Mouse (Mus musculus) right cerebral cortex, postnatal 10 days (tissue): ENCODE measurements at regions not wholly inside any gene's neighbourhood (a gene's known extent, or its start where the extent isn't known, plus 50 kb on each side); places are given as distances from the start of the nearest gene placed in this dataset.

Source experiments
- DNase-seq, 2 experiments: peaks; one replicate each; pipeline ENCODE4 v3.0.0; 2021; ENCODE audit warnings: low spot score in 2 of 2

DNA sequence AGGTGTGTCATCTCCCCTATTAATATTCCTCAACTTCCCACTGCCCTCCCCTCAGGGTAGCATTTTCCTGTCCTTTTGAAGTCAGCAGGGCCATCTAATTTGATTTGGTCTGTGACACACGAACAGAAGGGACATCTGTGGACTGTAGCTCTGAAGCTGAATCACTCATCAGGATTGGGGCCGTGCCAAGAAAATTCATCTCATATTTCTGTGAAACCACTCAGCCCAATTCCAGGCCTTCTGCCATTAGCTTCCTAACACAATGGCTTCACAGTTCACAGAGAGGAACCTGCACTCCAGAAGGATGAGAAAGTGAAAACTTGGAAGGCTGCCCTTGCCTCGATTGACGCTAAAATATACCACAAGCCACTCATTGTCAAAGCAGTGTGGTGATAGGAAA is 86.1 kb downstream of the Abhd5 start:
- DNase-seq, result peak; percentile 53 to 57

- no peak for DNase-seq
These were observed 95.1 kb downstream of the Abhd5 start for GRCm38 (mm10) chr9:122446387-122447105.

DNA sequence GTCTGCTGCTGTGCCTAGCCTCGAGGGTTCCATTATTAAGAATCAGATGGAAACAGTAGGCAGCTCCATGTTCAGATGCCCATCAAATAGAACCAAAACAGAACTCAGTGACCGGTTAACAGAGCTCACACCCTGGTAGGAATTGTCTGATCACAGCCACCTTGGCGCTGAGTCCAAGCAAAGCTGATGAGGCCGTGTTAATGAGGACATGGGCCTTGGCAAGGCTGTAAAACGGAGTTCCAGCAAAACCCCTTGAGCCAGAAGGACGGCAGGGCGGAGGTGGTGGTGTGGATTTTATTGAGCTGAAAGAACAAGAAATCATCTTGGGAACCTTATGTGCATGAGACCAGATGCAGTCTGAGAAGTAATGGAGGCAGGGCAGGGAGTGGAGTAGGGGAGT is 96.2 kb downstream of the Abhd5 start:
- no peak for DNase-seq

DNA sequence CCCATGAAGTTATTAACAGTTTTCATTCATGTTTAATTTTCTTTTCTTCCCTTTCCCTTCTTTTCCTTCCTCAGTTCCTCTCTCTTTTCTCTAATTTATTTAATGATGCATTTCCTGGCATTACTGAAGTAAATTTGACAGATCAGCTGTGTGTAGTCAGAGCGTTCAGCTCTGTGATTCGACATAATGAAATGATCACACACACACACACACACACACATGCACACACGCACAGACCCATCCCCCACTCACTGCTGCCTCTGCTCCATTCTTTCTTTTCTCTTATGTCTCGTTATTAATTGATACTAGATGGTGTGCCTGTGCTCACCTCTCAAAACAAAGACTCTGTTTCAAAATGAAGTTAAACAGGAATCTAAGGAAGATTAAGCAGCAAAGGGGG is 96.9 kb downstream of the Abhd5 start:
- no peak for DNase-seq

DNA sequence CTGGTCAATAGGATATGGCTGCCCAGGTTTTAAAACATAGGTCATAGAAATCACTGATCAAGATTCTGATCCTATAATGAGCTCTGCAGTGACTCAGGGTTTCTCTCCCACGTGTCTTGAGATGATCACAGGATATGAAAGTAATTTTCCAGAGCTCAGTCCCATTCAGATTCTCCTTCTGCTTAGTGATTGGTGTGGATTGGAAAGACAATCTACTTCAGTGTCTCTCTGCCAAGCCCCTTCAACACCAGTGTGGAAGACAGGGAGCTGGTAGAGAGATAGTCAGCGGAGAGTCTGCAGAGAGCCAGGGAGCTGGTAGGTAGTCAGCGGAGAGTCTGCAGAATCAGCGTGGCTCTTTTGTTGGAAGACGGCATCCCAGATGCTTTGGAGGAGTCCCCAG is 99.1 kb downstream of the Abhd5 start:
- no peak for DNase-seq

GRCm38 (mm10) chr9:122455301-122455700 is 103.9 kb downstream of the Abhd5 start:
- DNase-seq, result peak; percentile 38 to 55

DNA sequence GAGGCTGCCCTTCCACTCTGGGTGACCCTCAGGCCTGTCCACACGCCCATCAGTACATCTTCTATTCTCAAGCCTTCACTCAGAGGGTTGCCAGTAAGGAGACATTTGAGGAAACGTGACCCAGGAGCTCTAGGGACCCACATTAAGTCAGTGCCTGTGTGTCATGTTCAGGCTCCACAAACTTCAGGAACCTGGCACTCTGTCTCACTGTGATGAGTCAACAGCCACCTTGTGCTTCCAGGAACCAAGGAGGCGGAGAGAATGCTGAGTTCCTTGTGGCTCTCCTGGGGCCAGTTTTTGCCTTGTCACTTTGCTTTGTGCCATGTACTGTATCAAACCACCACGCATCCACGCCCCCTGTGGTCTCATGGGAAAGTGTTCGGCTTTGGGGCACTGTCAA is 104.4 kb downstream of the Abhd5 start:
- no peak for DNase-seq

DNA sequence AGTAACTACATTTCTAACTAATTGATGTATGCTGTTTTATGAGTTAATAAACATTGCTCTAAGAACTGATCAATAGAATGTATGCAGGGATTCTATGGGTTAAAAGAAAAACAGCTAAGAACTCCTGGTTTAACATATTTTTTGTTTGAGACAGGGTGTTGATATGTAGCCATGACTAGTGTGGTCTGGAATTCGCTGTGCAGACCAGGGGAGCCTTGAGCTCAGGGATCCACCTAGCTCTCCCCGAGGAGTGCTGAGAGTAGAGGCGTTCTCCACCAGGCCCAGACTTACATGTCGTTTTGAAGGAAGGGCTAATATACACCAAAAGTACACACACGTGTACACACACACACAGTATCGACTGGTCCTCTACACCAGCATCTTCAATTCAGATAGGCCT is 108.1 kb downstream of the Abhd5 start:
- no peak for DNase-seq

GRCm38 (mm10) chr9:122471539-122471938 is 120.1 kb downstream of the Abhd5 start:
- DNase-seq, result no peak

DNA sequence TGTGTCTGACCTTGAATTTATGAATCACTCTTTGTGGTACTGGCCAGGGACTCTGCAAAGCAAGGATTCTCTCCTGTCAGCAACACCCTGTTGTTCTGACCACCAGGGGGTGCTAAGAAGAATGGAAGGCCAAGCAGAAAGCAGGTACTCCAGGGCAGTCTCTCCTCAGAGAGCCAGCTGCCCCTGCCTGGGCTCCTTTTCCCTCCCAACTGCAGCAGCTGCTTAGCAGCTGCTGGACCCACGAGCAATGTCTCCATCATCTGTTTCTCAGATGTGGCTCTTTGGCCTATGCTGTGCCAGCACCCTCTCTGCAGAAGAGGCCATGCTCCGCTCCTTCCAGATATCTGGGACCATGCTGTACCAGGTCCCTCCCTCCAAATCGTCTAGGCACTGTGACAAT is 124.9 kb downstream of the Abhd5 start:
- DNase-seq, result peak in 1 of 2 experiments; percentile 60

DNA sequence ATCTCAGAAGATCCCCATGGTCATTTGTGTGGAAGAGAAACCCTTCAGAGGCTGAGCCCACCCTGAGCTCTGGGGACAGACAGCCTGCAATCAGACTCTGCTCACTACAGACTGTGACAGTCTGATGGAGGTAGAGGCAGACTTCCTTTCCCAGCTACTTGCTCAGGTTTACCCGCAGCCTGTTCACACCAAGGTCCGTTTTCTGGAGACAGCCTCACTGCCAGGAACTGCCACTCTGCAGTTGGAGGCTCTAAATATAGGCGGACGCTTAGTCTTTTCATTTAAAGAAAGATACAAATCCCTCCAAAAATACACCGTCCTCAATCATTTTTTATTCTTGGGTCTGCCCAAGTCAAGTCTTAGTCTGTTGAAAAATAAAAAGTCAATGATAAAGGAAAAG is 135.6 kb downstream of the Abhd5 start:
- DNase-seq, result peak in 1 of 2 experiments; percentile 54

GRCm38 (mm10) chr9:122494691-122495090 is 143.3 kb downstream of the Abhd5 start:
- no peak for DNase-seq

DNA sequence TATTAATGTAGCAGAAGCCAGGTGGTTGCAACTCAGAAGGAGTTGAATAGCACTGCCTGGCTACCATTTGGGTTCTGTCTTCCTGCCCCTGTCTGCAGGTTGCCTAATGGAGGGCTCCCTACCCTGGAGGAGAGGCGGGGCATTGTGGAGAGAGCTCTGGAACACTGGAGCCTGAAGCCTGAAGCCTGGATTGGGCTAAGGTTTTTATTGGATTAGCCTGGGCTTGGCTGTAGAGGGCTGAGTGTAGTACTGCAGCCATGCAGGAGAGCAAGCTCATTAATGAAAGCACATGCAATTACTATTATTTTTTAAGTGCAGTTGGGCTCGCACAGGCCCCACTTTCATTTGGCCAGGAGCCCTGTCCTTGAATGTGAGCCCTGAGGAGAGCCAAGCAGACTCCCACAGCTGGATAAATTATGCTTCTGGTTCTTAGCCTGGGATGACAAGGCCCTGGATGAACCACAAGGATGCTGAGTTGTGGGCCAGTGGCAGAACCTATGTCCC is 145.1 kb downstream of the Abhd5 start:
- DNase-seq, result no peak

- DNase-seq, result peak; percentile 50 to 56
These were observed 150.5 kb downstream of the Abhd5 start for GRCm38 (mm10) chr9:122501864-122502341.

DNA sequence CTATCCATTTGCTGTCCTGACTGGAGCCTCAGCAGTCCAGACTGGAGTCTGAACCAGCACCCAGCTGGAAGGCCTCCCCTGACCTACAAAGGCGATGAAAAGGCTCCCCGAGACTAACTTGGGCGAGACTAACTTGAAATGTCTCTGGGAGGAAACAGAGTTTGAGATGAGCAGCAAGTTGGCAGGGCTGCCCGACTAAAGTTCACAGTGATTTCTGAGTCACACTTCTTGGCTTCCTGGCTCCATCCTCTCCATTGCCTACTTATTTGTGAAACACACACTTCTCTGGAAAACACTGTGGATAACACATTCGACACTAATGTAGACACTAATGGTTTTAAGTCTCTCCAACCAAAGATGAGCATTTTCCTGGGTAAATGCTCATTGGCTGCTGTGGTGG is 170.2 kb downstream of the Abhd5 start:
- DNase-seq, result peak; percentile 25 to 29

GRCm38 (mm10) chr9:122525621-122526055 is 174.2 kb downstream of the Abhd5 start:
- peak; percentile 19 to 23 for DNase-seq

- DNase-seq, result peak; percentile 28 to 37
These were observed 176.9 kb downstream of the Abhd5 start for GRCm38 (mm10) chr9:122528267-122528666.

DNA sequence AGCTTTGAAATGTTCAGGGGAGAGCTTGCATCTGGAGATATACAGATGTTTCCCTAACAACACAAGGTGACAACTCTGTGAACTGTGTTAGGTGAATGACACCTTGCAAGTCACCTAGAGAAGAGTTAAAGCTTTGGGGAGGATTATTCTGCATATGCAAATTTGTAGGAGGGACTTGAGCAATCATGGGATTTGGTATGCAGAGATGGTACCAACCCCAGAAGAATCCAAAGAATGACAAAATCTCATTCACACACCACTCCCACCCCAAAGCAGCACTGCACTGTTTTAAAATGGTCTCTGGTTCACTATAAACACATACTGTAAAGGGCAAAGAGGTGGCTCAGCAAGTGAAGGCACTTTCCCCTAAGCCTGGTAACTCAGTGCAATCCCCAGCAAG is 178.3 kb downstream of the Abhd5 start:
- DNase-seq, result peak; percentile 7 to 8

DNA sequence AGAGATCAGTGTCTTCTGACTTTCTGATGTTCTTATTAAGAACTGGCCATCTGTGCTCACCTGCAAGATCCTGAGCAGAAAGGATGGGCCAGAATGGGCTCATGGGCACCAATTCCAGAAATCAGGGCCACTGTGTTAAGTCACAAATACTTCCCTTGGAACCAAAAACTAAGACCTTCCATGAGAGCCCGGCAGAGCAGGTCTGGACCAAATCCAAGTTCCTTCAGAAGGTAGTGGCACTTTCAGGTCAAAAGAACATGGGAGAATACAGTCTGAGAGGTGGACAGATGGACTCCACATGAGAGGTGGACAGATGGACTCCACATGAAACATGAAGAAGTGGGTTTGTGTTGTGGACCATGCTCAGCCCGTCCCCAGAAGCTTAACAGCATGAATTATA is 180.4 kb downstream of the Abhd5 start:
- DNase-seq, result no peak

GRCm38 (mm10) chr9:122534121-122534814 is 182.9 kb downstream of the Abhd5 start:
- DNase-seq, result peak; percentile 81 to 83

GRCm38 (mm10) chr9:122534965-122535364 is 183.6 kb downstream of the Abhd5 start:
- DNase-seq, result no peak

- DNase-seq, result no peak
These were observed 188.7 kb downstream of the Abhd5 start for GRCm38 (mm10) chr9:122540091-122540490.

GRCm38 (mm10) chr9:122556051-122556450 is 191.1 kb upstream of the Topaz1 start:
- no peak for DNase-seq
